Mouse (Mus musculus) heart, adult 11 months (tissue): Measurements from ENCODE around the gene Atp6v1b1.

Experiments
- DNase-seq: peaks from one replicate; pipeline ENCODE4 v3.0.0; 2022

Gene Atp6v1b1

GRCm38 (mm10) chr6:83742761-83743160, at the start of gene Atp6v1b1:
TSS of gene Atp6v1b1 (plus strand) at chr6:83742990.
- DNase-seq: no peak

- DNase-seq: no peak
These were observed 49.0 kb upstream of the Atp6v1b1 start for GRCm38 (mm10) chr6:83693835-83694234.

- DNase-seq: no peak
These were observed 47.1 kb upstream of the Atp6v1b1 start for GRCm38 (mm10) chr6:83695731-83696130.

GRCm38 (mm10) chr6:83696684-83697083, 46.1 kb upstream of the Atp6v1b1 start:
- DNase-seq: no peak

- no peak for DNase-seq
These were observed 44.9 kb upstream of the Atp6v1b1 start for GRCm38 (mm10) chr6:83697932-83698331.

GRCm38 (mm10) chr6:83699971-83700370, 42.8 kb upstream of the Atp6v1b1 start:
- DNase-seq: no peak

- no peak for DNase-seq
These were observed 41.8 kb upstream of the Atp6v1b1 start for GRCm38 (mm10) chr6:83701001-83701400.

GRCm38 (mm10) chr6:83702146-83702999, 40.4 kb upstream of the Atp6v1b1 start:
- no peak for DNase-seq

- DNase-seq: no peak
These were observed 39.6 kb upstream of the Atp6v1b1 start for GRCm38 (mm10) chr6:83703000-83703721.

GRCm38 (mm10) chr6:83703722-83704078, 39.1 kb upstream of the Atp6v1b1 start:
- no peak for DNase-seq

- DNase-seq: no peak
These were observed 38.5 kb upstream of the Atp6v1b1 start for GRCm38 (mm10) chr6:83704294-83704693.

GRCm38 (mm10) chr6:83704701-83705100, 38.1 kb upstream of the Atp6v1b1 start:
- DNase-seq: no peak

GRCm38 (mm10) chr6:83707738-83708510, 34.9 kb upstream of the Atp6v1b1 start:
- no peak for DNase-seq

GRCm38 (mm10) chr6:83710361-83711066, 32.3 kb upstream of the Atp6v1b1 start:
- no peak for DNase-seq

GRCm38 (mm10) chr6:83711067-83711675, 31.6 kb upstream of the Atp6v1b1 start, which contains the start of gene Vax2:
TSS of gene Vax2 (plus strand) at chr6:83711264.
- DNase-seq: peak; percentile 96

GRCm38 (mm10) chr6:83711725-83712475, 30.9 kb upstream of the Atp6v1b1 start:
- no peak for DNase-seq

- DNase-seq: no peak
These were observed 29.3 kb upstream of the Atp6v1b1 start for GRCm38 (mm10) chr6:83713271-83714136.

GRCm38 (mm10) chr6:83714221-83715123, 28.3 kb upstream of the Atp6v1b1 start:
- peak; percentile 91 for DNase-seq
